In genomic region chr5:31494513-31495297, GRCm38 (mm10) we compare ENCODE assay signal across 8 mouse cellular contexts. TPM values are rescaled to one million over a fixed set of nuclear protein-coding genes. Genes with fewer than 3 reads are reported as not detected.
DNase-seq lines count a peak whose midpoint lies in the region; ATAC-seq lines count a peak whose summit lies in the region.

TSS of gene Gpn1 (plus strand) at chr5:31494741.

- intact Hi-C loops in gastrocnemius, postnatal 14 days (cut with DNase I; ENCODE audit: low total_unique reads): no loop called here
- intact Hi-C loops in left cerebral cortex, postnatal 10 days (cut with DNase I): no loop called here

- peak; percentile 90 to 96 for DNase-seq in adrenal gland, adult (ENCODE audit: inconsistent age in 2 of 2, low spot score in 1 of 2)
- DNase-seq in embryo, embryonic 10.5 days (ENCODE audit: low spot score): peak; percentile 97
- DNase-seq in gastrocnemius, postnatal 14 days: peak; percentile 88
- DNase-seq in left cerebral cortex, postnatal 10 days (ENCODE audit: extremely low spot score in 1 of 2, low spot score in 2 of 2): peak; percentile 94 to 96
- DNase-seq in right cerebral cortex, postnatal 25 days: peak; percentile 93
- peak; percentile 83 to 89 for DNase-seq in urinary bladder, postnatal 4 days (ENCODE audit: low spot score in 2 of 2)

- ATAC-seq in inflammation-experienced regulatory T-cells, adult 6 months: peak; percentile 99
- peak; percentile 99 for ATAC-seq in megakaryocyte-erythroid progenitor cell, adult 5-6 weeks (replicated peaks; ENCODE audit: low FRiP score, low TSS enrichment, poor library complexity, severe bottlenecking)

RNA-seq across cellular contexts. Expression of gene Gpn1, which starts in this region (rescaled TPM):
- total RNA-seq in gastrocnemius, postnatal 14 days (2021): 10 to 100 TPM; 17.1 to 18.3 TPM
- 10 to 100 TPM; 47.7 to 62.6 (median 49.7) TPM for polyA plus RNA-seq in inflammation-experienced regulatory T-cells, adult 6 months (2017; shearing (Covaris generic))
- total RNA-seq in left cerebral cortex, postnatal 10 days (2021): 10 to 100 TPM; 37.5 to 40.5 TPM
- 34.3 and 34.8 TPM in 2 replicates for total RNA-seq in megakaryocyte-erythroid progenitor cell, adult 5-6 weeks (2014; fragmentation: Nextera tagmentation)
- 39.7 and 46.9 TPM in 2 replicates for total RNA-seq in megakaryocyte-erythroid progenitor cell, adult 5-6 weeks (2017)

Comparison
In these comparisons a context has a peak if more than half of its experiments do, and no peak if none do; other contexts are left out.
1. Peak in every context shown above with its lines: DNase-seq and ATAC-seq.